Mouse (Mus musculus) layer of hippocampus, postnatal 25 days (tissue): ENCODE measurements at regions not wholly inside any gene's neighbourhood (a gene's known extent, or its start where the extent isn't known, plus 50 kb on each side); places are given as distances from the start of the nearest gene placed in this dataset.

Source experiments
- DNase-seq, 2 experiments: peaks; one replicate each; pipeline ENCODE4 v3.0.0; 2022; ENCODE audit warnings: mixed read lengths in 2 of 2, low spot score in 1 of 2; ENCODE audit errors: extremely low spot score in 1 of 2

GRCm38 (mm10) chr5:51775502-51776145 is 208.1 kb upstream of the Ppargc1a start:
- DNase-seq, result no peak

- DNase-seq, result no peak
These were observed 204.1 kb upstream of the Ppargc1a start for GRCm38 (mm10) chr5:51771655-51772054.

GRCm38 (mm10) chr5:51766111-51766510 is 198.6 kb upstream of the Ppargc1a start:
- no peak for DNase-seq

- no peak for DNase-seq
These were observed 196.9 kb upstream of the Ppargc1a start for GRCm38 (mm10) chr5:51764416-51764815.

GRCm38 (mm10) chr5:51763599-51763998 is 196.1 kb upstream of the Ppargc1a start:
- no peak for DNase-seq

GRCm38 (mm10) chr5:51762352-51762751 is 194.8 kb upstream of the Ppargc1a start:
- no peak for DNase-seq

- no peak for DNase-seq
These were observed 190.8 kb upstream of the Ppargc1a start for GRCm38 (mm10) chr5:51758289-51758688.

GRCm38 (mm10) chr5:51757864-51758263 is 190.3 kb upstream of the Ppargc1a start:
- DNase-seq, result no peak

GRCm38 (mm10) chr5:51752024-51752423 is 184.5 kb upstream of the Ppargc1a start:
- DNase-seq, result no peak

GRCm38 (mm10) chr5:51750456-51750855 is 182.9 kb upstream of the Ppargc1a start:
- no peak for DNase-seq

GRCm38 (mm10) chr5:51740893-51741292 is 173.4 kb upstream of the Ppargc1a start:
- no peak for DNase-seq

- no peak for DNase-seq
These were observed 162.7 kb upstream of the Ppargc1a start for GRCm38 (mm10) chr5:51730241-51730640.

GRCm38 (mm10) chr5:51729771-51730170 is 162.2 kb upstream of the Ppargc1a start:
- no peak for DNase-seq

- no peak for DNase-seq
These were observed 159.2 kb upstream of the Ppargc1a start for GRCm38 (mm10) chr5:51726762-51727161.

GRCm38 (mm10) chr5:51718911-51719310 is 151.4 kb upstream of the Ppargc1a start:
- no peak for DNase-seq

GRCm38 (mm10) chr5:51718451-51718850 is 150.9 kb upstream of the Ppargc1a start:
- no peak for DNase-seq

GRCm38 (mm10) chr5:51711860-51712560 is 144.5 kb upstream of the Ppargc1a start:
- no peak for DNase-seq

- DNase-seq, result no peak
These were observed 143.1 kb upstream of the Ppargc1a start for GRCm38 (mm10) chr5:51710664-51711063.

- no peak for DNase-seq
These were observed 142.0 kb upstream of the Ppargc1a start for GRCm38 (mm10) chr5:51709447-51709991.

- no peak for DNase-seq
These were observed 112.4 kb upstream of the Ppargc1a start for GRCm38 (mm10) chr5:51679884-51680283.

- DNase-seq, result no peak
These were observed 103.7 kb upstream of the Ppargc1a start for GRCm38 (mm10) chr5:51671190-51671589.

- DNase-seq, result no peak
These were observed 97.7 kb upstream of the Ppargc1a start for GRCm38 (mm10) chr5:51665241-51665640.
